Mouse (Mus musculus) bone marrow macrophage, adult 2 months (primary cell): ENCODE data around the gene Olfr186. TPM values are rescaled to one million over a fixed set of nuclear protein-coding genes. Genes with fewer than 3 reads are reported as not detected.
"Not testable (repeated sequence)": the region's sequence is repeated elsewhere in the genome, so short reads cannot be mapped to it uniquely, and the experiment has no call there.

Experiments used
- H3K27ac ChIP-seq: 2 replicates; pipeline ENCODE4 v1.5.1; 2012; ENCODE audit warnings: low read depth, low read length; ENCODE audit not compliant: insufficient read depth
- H3K4me1 ChIP-seq: 2 replicates; pipeline ENCODE4 v1.6.1; 2012; ENCODE audit warnings: low read length; ENCODE audit not compliant: control insufficient read depth, insufficient read depth
- H3K4me3 ChIP-seq: 2 replicates; pipeline ENCODE4 v1.5.1; 2012; ENCODE audit warnings: mild to moderate bottlenecking, low read length, moderate library complexity; ENCODE audit not compliant: insufficient read depth
- CTCF ChIP-seq: IDR thresholded peaks from 2 replicates; pipeline ENCODE4 v1.5.1; 2012; ENCODE audit warnings: low read depth, mild to moderate bottlenecking, low read length, moderate library complexity
- POLR2A ChIP-seq: IDR thresholded peaks from 2 replicates; pipeline ENCODE4 v1.6.1; 2012; ENCODE audit warnings: mild to moderate bottlenecking, low read depth, low read length, borderline replicate concordance
- polyA plus RNA-seq: library from polyadenylated mRNA; stranded (reverse); fragments of >200 nt; gene quantifications from 2 replicates; pipeline ENCODE4 v1.2.4, GENCODE M21; 2012; ENCODE audit not compliant: missing spikeins, insufficient read depth, insufficient read length

Olfr186 gene
- not detected in 2 replicates for polyA plus RNA-seq

GRCm38 (mm10) chr16:59030191-59030590 lies at the start of gene Olfr186:
Olfr186 (minus strand) TSS chr16:59030291.
- TF ChIP-seq POLR2A (no peak), CTCF (no peak)
- Histone ChIP-seq H3K27ac (no peak within 1 kb of the TSS), H3K4me1 (no peaks in the 10 kb centered on the region), H3K4me3 (no peak within 1 kb of the TSS)

GRCm38 (mm10) chr16:59077905-59078304 lies 47.8 kb upstream of the Olfr186 start, which contains the start of gene Olfr190:
Olfr190 (minus strand) TSS chr16:59078005.
- TF ChIP-seq POLR2A = no peak
- no peak for TF ChIP-seq CTCF

GRCm38 (mm10) chr16:59073520-59073919 lies 43.4 kb upstream of the Olfr186 start:
- TF ChIP-seq POLR2A = no peak
- no peak for TF ChIP-seq CTCF
- Histone ChIP-seq H3K4me3 (no peak overlapping the region), H3K4me1 (no peaks in the 10 kb centered on the region), H3K27ac (no peak overlapping the region)

More at GRCm38 (mm10) chr16:59077905-59078304, 47.8 kb upstream of the Olfr186 start, which contains the start of gene Olfr190:
- Histone ChIP-seq H3K27ac (no peak within 1 kb of the TSS), H3K4me3 (no peak within 1 kb of the TSS), H3K4me1 (no peaks in the 10 kb centered on the region)

GRCm38 (mm10) chr16:59071755-59072154 lies 41.7 kb upstream of the Olfr186 start:
- TF ChIP-seq POLR2A = no peak
- Histone ChIP-seq H3K4me1 (no peaks in the 10 kb centered on the region), H3K27ac (no peak overlapping the region), H3K4me3 (no peak overlapping the region)

GRCm38 (mm10) chr16:59062411-59062810 lies 32.3 kb upstream of the Olfr186 start:
- H3K27ac ChIP-seq, H3K4me1 ChIP-seq, H3K4me3 ChIP-seq: not testable (repeated sequence)

GRCm38 (mm10) chr16:59049286-59049685 lies 19.2 kb upstream of the Olfr186 start:
- not testable (repeated sequence) for H3K4me3 ChIP-seq, H3K27ac ChIP-seq, H3K4me1 ChIP-seq

- Histone ChIP-seq H3K4me1 (no peaks in the 10 kb centered on the region), H3K4me3 (no peak overlapping the region), H3K27ac (no peak overlapping the region)
- TF ChIP-seq POLR2A (no peak), CTCF (no peak)
Observed at GRCm38 (mm10) chr16:59048860-59049259, 18.8 kb upstream of the Olfr186 start.

GRCm38 (mm10) chr16:59047579-59047978 lies 17.5 kb upstream of the Olfr186 start:
- Histone ChIP-seq H3K27ac (no peak overlapping the region), H3K4me3 (no peak overlapping the region), H3K4me1 (no peaks in the 10 kb centered on the region)
- no peak for TF ChIP-seq POLR2A
- TF ChIP-seq CTCF = no peak

GRCm38 (mm10) chr16:59045835-59046234 lies 15.7 kb upstream of the Olfr186 start:
- no peak for TF ChIP-seq CTCF
- no peak for TF ChIP-seq POLR2A
- no peak overlapping the region for H3K27ac ChIP-seq
- H3K4me1 ChIP-seq = no peaks in the 10 kb centered on the region
- no peak overlapping the region for H3K4me3 ChIP-seq

- TF ChIP-seq CTCF (no peak), POLR2A (no peak)
- no peaks in the 10 kb centered on the region for H3K4me1 ChIP-seq
- no peak within 1 kb of the TSS for H3K4me3 ChIP-seq
- H3K27ac ChIP-seq = no peak within 1 kb of the TSS
Observed at GRCm38 (mm10) chr16:59039710-59040109, 9.6 kb upstream of the Olfr186 start, which contains the start of gene Olfr187. Olfr187 (minus strand) TSS chr16:59039767.

GRCm38 (mm10) chr16:59013357-59014018 lies 16.6 kb downstream of the Olfr186 start:
- Histone ChIP-seq H3K4me1 (no peaks in the 10 kb centered on the region), H3K27ac (no peak overlapping the region), H3K4me3 (no peak overlapping the region)
- TF ChIP-seq POLR2A (no peak), CTCF (no peak)
